ENCODE assay signal across 8 mouse cellular contexts in the genomic region with DNA sequence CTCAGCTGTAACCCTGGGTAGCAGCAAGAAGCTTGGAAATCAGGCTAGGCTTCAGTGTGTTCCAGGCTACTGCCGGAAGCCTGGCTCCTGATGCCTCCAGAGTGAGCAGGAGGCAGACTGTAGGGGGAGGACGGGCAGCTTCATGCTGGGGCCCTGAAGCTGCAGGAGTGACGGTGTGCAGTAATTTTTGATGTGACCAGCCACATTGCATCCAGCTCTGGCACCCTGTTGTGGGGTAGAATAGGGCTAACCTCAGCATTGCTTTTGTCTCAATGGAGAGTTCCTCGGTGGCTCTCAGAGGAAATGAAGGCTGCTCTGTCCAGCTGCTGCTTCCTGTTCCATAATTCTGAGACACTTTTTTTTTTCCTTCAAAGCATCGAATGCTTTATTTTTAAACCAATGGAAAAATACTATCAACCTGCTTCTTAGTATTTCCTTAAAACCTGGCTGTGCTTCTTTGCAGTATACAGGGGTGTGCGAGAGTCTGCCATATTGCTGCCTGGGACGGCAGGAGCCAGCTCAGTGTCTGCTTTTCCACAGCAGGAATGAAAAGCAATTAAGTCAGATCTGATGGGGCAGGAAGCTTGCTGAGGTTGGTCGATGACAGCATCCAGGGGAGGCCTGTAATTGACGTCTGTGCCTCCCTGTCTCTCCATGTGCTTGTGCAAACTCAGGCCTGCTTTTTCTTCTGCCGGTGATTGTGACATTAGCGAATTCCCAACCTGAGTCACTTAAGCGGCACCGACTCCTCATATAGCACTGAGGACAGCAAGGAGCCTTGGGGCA.
DNase-seq lines count a peak whose midpoint lies in the region; ATAC-seq and TF ChIP-seq lines count a peak whose summit lies in the region.

No protein-coding gene starts in this region.

- H3K27me3 ChIP-seq in heart, adult 2 months (ENCODE audit: control insufficient read depth, insufficient read depth, low read length): no peaks in the 10 kb centered on the region
- peaks cover 17% of the 10 kb centered on the region for H3K27me3 ChIP-seq in heart, embryonic 12.5 days (replicated peaks)
- no peaks in the 10 kb centered on the region for H3K27me3 ChIP-seq in hindbrain, embryonic 11.5 days (ENCODE audit: control insufficient read depth, insufficient read depth, low read length)

- no peak for TF ChIP-seq POLR2A in heart, adult 2 months (IDR thresholded peaks at IDR 0.05; ENCODE audit: insufficient read depth, low read depth, low read length)

- peak in 1 of 2 experiments; percentile 27 for DNase-seq in heart, adult 2 months
- peak; percentile 53 for DNase-seq in R1 (ENCODE audit: low read depth, low spot score)
- peak; percentile 25 for DNase-seq in hindbrain, embryonic 11.5 days (ENCODE audit: low spot score)
- no peak for DNase-seq in frontal cortex, postnatal 14 days (ENCODE audit: low spot score in 2 of 2)
- DNase-seq in gastrocnemius, postnatal 36 days: no peak
- no peak for DNase-seq in thymus, postnatal 14 days

- 34% methylated on average over 13 of the region's 13 CpGs for WGBS in heart, adult 2 months
- 28% methylated on average over 13 of the region's 13 CpGs for WGBS in heart, embryonic 12.5 days
- WGBS in hindbrain, embryonic 11.5 days: 32% methylated on average over 13 of the region's 13 CpGs
- 54% methylated on average over 13 of the region's 13 CpGs for WGBS in macrophage (ENCODE audit: missing documents)

- intact Hi-C loops in heart, adult 2 months (cut with DNase I): no loop called here
- intact Hi-C loops in gastrocnemius, postnatal 36 days (cut with DNase I): no loop called here

- H3K9me3 ChIP-seq in heart, embryonic 12.5 days (replicated peaks): no peaks in the 10 kb centered on the region
- no peaks in the 10 kb centered on the region for H3K9me3 ChIP-seq in hindbrain, embryonic 11.5 days (ENCODE audit: control insufficient read depth, low read length)

- ATAC-seq in heart, embryonic 12.5 days (ENCODE audit: insufficient number of reproducible peaks, low FRiP score): no peak; the same call in 1 of the 2 replicates
- ATAC-seq in hindbrain, embryonic 11.5 days (ENCODE audit: low FRiP score): peak; percentile 68

- TF ChIP-seq CTCF in heart, adult 2 months (IDR thresholded peaks at IDR 0.05): no peak

- H3K36me3 ChIP-seq in heart, adult 2 months (ENCODE audit: control insufficient read depth, insufficient read depth, low read length): no peaks in the 10 kb centered on the region
- H3K36me3 ChIP-seq in heart, embryonic 12.5 days: 0 out of 2 replicates have a peak, but pooled peaks cover under 1% of the 10 kb centered on the region
- no peaks in the 10 kb centered on the region for H3K36me3 ChIP-seq in hindbrain, embryonic 11.5 days (ENCODE audit: control insufficient read depth, insufficient read depth, low read length)
- H3K36me3 ChIP-seq in macrophage (ENCODE audit: inconsistent target): no peaks in the 10 kb centered on the region

- H3K4me2 ChIP-seq in heart, embryonic 12.5 days: no peak overlapping the region
- H3K4me2 ChIP-seq in hindbrain, embryonic 11.5 days (replicated peaks; ENCODE audit: low read depth, low read length): no peak overlapping the region

- 0 out of 2 replicates have a peak, but pooled peaks cover 1% of the 10 kb centered on the region for H3K79me2 ChIP-seq in heart, adult 2 months (replicated peaks; ENCODE audit: control insufficient read depth, insufficient read depth, low read length)
- peaks cover 100% of the 10 kb centered on the region for H3K79me2 ChIP-seq in macrophage (ENCODE audit: inconsistent target)

- TF ChIP-seq EP300 in heart, adult 2 months (IDR thresholded peaks at IDR 0.05; ENCODE audit: insufficient read depth, low read depth, low read length): no peak

- H3K4me3 ChIP-seq in heart, adult 2 months: peak overlapping the region; percentile 6; the same call in 1 of the 2 replicates
- no peak overlapping the region for H3K4me3 ChIP-seq in heart, embryonic 12.5 days
- no peak overlapping the region for H3K4me3 ChIP-seq in hindbrain, embryonic 11.5 days (ENCODE audit: low read depth, low read length)
- no peak overlapping the region for H3K4me3 ChIP-seq in macrophage (ENCODE audit: inconsistent target)

- H3K27ac ChIP-seq in heart, adult 2 months: peak overlapping the region; percentile 64
- H3K27ac ChIP-seq in heart, embryonic 12.5 days (ENCODE audit: poor library complexity, severe bottlenecking): no peak overlapping the region
- peak overlapping the region; percentile 75 for H3K27ac ChIP-seq in hindbrain, embryonic 11.5 days (ENCODE audit: low read depth, low read length)
- peak overlapping the region; percentile 4; the same call in 1 of the 2 replicates for H3K27ac ChIP-seq in macrophage

- H3K4me1 ChIP-seq in heart, adult 2 months (ENCODE audit: control insufficient read depth, insufficient read depth, low read length): peaks cover 14% of the 10 kb centered on the region
- peaks cover 24% of the 10 kb centered on the region for H3K4me1 ChIP-seq in heart, embryonic 12.5 days (replicated peaks)
- H3K4me1 ChIP-seq in hindbrain, embryonic 11.5 days (replicated peaks; ENCODE audit: control insufficient read depth, insufficient read depth, low read length): no peaks in the 10 kb centered on the region

- H3K9ac ChIP-seq in heart, adult 2 months (ENCODE audit: low read depth, low read length): no peak overlapping the region
- H3K9ac ChIP-seq in heart, embryonic 12.5 days: no peak overlapping the region
- no peak overlapping the region for H3K9ac ChIP-seq in hindbrain, embryonic 11.5 days (ENCODE audit: low read depth, low read length)

Comparison
In these comparisons a context has a peak if more than half of its experiments do, and no peak if none do; other contexts are left out.
1. DNase-seq: peak in R1 (single experiment) and hindbrain, embryonic 11.5 days (single experiment); none in frontal cortex, postnatal 14 days (0 of 2), gastrocnemius, postnatal 36 days (0 of 2) and thymus, postnatal 14 days (single experiment).